Mouse (Mus musculus) G1E (cell line): ENCODE data around the gene Ccnq. TPM values are rescaled to one million over a fixed set of nuclear protein-coding genes. Genes with fewer than 3 reads are reported as not detected.

Experiments
- ATAC-seq: 2 replicates; pipeline ENCODE4 v1.8.0; 2016; ENCODE audit warnings: mild to moderate bottlenecking; ENCODE audit not compliant: insufficient number of reproducible peaks, poor library complexity, low FRiP score, severe bottlenecking; ENCODE audit errors: extremely low read depth
- DNase-seq: peaks from one replicate; pipeline ENCODE4 v3.0.0; 2012; ENCODE audit warnings: low spot score
- H3K27me3 ChIP-seq: 2 replicates; pipeline ENCODE4 v1.6.1; 2012; ENCODE audit warnings: mild to moderate bottlenecking, low read length, inconsistent platforms; ENCODE audit not compliant: insufficient read depth
- H3K36me3 ChIP-seq: replicated peaks from 2 replicates; pipeline ENCODE3; 2012; ENCODE audit warnings: mild to moderate bottlenecking, inconsistent platforms
- H3K4me1 ChIP-seq: 2 replicates; pipeline ENCODE4 v1.6.1; 2012; ENCODE audit warnings: low read depth, low read length, inconsistent platforms, mixed read lengths; ENCODE audit not compliant: insufficient read depth
- H3K4me3 ChIP-seq: 2 replicates; pipeline ENCODE4 v1.5.1; 2012; ENCODE audit warnings: low read depth, mild to moderate bottlenecking, inconsistent platforms, low read length, moderate library complexity, mixed read lengths
- H3K9me3 ChIP-seq: replicated peaks from 2 replicates; pipeline ENCODE4 v1.6.1; 2012; ENCODE audit warnings: inconsistent platforms
- CTCF ChIP-seq: IDR thresholded peaks from 2 replicates; pipeline ENCODE4 v1.5.1; 2012; ENCODE audit warnings: low read depth, low read length, inconsistent platforms, mixed read lengths
- GATA1 ChIP-seq: IDR thresholded peaks from 2 replicates; pipeline ENCODE4 v1.6.1; 2012; ENCODE audit warnings: borderline replicate concordance, low read length, inconsistent platforms, mixed read lengths
- GATA2 ChIP-seq: IDR thresholded peaks from 2 replicates; pipeline ENCODE4 v1.6.1; 2012; ENCODE audit warnings: low read depth, low read length, inconsistent platforms, borderline replicate concordance
- POLR2AphosphoS5 ChIP-seq: IDR thresholded peaks from 2 replicates; pipeline ENCODE4 v1.6.1; 2012; ENCODE audit warnings: low read depth, low read length, inconsistent platforms; ENCODE audit not compliant: insufficient replicate concordance
- TAL1 ChIP-seq: conservative IDR thresholded peaks from 2 replicates; pipeline ENCODE4 v1.6.1; 2012; ENCODE audit warnings: low read depth, low read length, inconsistent platforms, mixed read lengths
- polyA plus RNA-seq: library from polyadenylated mRNA; stranded (reverse); fragments of >175 nt; gene quantifications from 2 replicates; pipeline ENCODE4 v1.2.3, GENCODE M21; 2012
- total RNA-seq, 2 experiments: library from RNA; stranded (forward) in 1 of 2; stranded (reverse) in 1 of 2; fragments of 200-1000 nt in 1 of 2; fragments of >200 nt in 1 of 2; fragmentation: Nextera tagmentation in 1 of 2; gene quantifications; 2 replicates each; pipeline ENCODE4 v1.2.3; 2014 to 2017

Ccnq gene
- total and polyA plus RNA-seq, 3 experiments = 29.9 to 51.4 (median 36.1) TPM

DNA sequence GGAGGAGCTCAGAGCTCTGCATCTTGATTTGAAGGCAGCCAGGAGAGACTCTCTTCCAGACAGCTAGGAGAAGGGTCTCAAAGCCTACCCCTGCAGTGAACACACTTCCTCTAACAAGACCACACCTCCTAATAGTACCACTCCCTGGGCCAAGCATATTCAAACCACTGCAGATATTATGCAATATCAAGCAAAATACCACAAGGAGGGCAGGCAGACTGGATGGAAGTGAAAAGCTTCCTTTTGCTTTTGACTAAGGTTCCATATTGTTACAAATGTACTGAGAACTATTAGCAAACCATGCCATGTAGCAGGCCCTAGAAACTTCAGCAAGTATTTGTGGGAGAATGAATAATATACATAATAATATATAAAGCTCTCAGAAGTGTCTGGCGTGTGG lies 16.4 kb downstream of the Ccnq start:
- DNase-seq (no peak), ATAC-seq (no peak)
- Histone ChIP-seq H3K4me1 (no peaks in the 10 kb centered on the region; the same call in 1 of the 2 replicates), H3K9me3 (no peaks in the 10 kb centered on the region), H3K36me3 (no peaks in the 10 kb centered on the region), H3K4me3 (no peak overlapping the region), H3K27me3 (peaks cover 2% of the 10 kb centered on the region; the same call in 1 of the 2 replicates)
- no peak for TF ChIP-seq GATA1
- no peak for TF ChIP-seq POLR2AphosphoS5
- TF ChIP-seq TAL1 = no peak
- no peak for TF ChIP-seq CTCF
- TF ChIP-seq GATA2 = no peak

DNA sequence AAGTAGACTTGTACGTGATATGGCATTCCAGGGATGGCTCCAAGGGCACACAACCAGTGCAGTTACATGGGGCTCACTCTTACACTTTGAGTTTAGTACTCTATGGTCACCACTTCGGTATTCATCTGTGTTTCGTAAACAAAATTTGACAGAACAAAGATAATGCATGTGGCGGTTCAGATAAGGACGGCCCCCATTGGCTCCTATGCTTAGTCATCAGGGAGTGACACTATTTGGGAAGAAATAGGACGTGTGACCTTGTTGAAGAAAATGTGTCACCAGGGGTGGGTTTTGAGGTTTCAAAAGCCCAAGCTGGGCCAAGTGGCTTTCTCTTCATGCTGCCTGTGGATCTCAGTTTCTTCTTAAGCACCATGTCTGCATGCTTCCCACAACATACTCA lies 18.9 kb downstream of the Ccnq start:
- TF ChIP-seq POLR2AphosphoS5 = no peak
- TF ChIP-seq CTCF = no peak
- no peak for TF ChIP-seq GATA1
- no peak for TF ChIP-seq TAL1
- no peak for TF ChIP-seq GATA2
- Histone ChIP-seq H3K4me3 (no peak overlapping the region), H3K27me3 (no peaks in the 10 kb centered on the region), H3K36me3 (no peaks in the 10 kb centered on the region), H3K9me3 (no peaks in the 10 kb centered on the region), H3K4me1 (no peaks in the 10 kb centered on the region; the same call in 1 of the 2 replicates)
- DNase-seq (no peak), ATAC-seq (no peak)

DNA sequence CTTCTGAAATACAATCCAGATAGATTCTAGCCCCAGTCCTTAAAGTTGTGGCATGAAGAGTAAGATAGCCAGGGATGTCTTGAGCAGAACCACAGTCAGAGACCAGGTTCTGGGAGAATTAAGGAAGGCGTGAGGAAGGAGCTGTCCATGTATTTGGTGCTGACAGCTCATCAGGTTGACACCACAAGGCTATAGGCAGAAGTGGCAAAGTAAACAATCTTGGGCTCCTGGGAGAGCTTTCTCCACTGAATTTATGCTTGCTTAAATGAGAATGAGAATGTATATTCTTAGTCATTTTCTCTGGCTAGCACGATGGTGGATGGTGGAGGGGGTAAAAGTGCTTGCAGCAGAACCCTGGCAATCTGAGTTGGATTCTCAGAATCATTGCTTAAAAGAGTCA lies 20.6 kb downstream of the Ccnq start:
- Histone ChIP-seq H3K27me3 (no peaks in the 10 kb centered on the region), H3K36me3 (no peaks in the 10 kb centered on the region), H3K9me3 (no peaks in the 10 kb centered on the region), H3K4me3 (no peak overlapping the region), H3K4me1 (no peaks in the 10 kb centered on the region; the same call in 1 of the 2 replicates)
- TF ChIP-seq GATA2 (no peak), TAL1 (no peak), GATA1 (no peak), POLR2AphosphoS5 (no peak), CTCF (no peak)
- ATAC-seq (no peak), DNase-seq (no peak)

DNA sequence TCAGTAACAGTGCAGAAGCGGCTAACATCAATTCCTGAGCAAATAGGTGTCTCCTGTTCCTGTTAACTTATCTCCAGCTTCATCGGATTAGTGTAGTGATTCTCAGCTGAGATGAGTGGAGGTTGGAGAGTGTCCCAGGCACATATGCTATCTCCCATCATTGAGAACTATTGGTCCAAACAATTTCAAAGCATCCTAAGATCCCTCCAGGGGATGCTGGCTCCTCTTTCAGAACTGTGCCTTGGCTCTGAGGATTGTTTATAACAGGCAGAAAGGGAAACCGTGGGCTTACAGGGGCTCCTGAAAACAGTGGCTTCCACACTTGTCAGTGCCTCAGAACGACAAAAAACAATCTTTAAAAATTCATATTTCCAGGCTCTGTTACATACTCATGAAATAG lies 23.5 kb downstream of the Ccnq start:
- H3K36me3 ChIP-seq = no peaks in the 10 kb centered on the region
- no peaks in the 10 kb centered on the region; the same call in 1 of the 2 replicates for H3K4me1 ChIP-seq
- no peak for ATAC-seq
- no peak for DNase-seq
- TF ChIP-seq POLR2AphosphoS5 = no peak
- peaks cover 7% of the 10 kb centered on the region for H3K27me3 ChIP-seq
- H3K4me3 ChIP-seq = no peak overlapping the region
- H3K9me3 ChIP-seq = no peaks in the 10 kb centered on the region

DNA sequence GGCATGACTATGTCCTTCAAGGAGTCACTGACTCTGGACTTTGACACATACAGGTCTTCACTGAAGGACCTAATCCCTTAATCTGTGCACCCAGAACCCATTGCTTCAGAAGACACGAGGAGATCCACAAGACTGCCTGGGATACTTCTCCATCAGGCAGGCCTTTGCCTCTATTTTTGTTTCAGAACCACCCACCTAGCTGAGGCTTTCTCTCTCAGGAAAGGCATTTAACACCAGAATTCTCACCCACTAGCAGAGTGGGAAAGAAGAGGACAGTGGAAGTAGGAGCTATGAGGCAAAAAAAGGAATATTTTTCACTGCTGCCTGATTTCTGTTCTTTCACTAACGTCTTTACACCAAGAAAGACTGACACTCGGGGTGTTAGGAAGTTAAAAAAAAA lies 25.2 kb downstream of the Ccnq start:
- H3K36me3 ChIP-seq = no peaks in the 10 kb centered on the region
- H3K9me3 ChIP-seq = no peaks in the 10 kb centered on the region
- no peak for ATAC-seq
- TF ChIP-seq CTCF = no peak
- TF ChIP-seq POLR2AphosphoS5 = no peak
- no peak for TF ChIP-seq GATA1
- no peak for TF ChIP-seq TAL1
- no peak for TF ChIP-seq GATA2
- H3K4me3 ChIP-seq = no peak overlapping the region
- no peaks in the 10 kb centered on the region for H3K4me1 ChIP-seq
- peaks cover 7% of the 10 kb centered on the region for H3K27me3 ChIP-seq
- no peak for DNase-seq

DNA sequence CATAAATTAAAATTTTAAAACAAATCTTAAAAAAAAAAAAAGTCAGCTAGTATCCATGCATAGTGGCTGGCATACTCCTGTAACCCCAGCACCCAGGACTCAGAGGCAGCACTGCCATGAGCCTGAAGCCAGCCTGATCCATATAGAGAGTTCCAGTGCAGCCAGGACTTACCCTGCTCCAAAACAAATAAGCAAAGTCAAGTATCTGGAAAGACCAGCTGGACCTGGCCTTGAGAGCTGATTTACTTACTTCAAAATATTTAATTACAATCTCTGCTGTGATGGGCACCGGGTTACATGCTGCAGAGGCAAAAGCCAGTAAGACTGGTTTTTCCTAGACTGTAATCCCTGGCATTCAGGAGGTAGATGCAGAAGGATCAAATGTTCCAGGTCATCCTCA lies 26.7 kb downstream of the Ccnq start:
- ATAC-seq (no peak), DNase-seq (no peak)
- Histone ChIP-seq H3K27me3 (peaks cover 9% of the 10 kb centered on the region), H3K4me1 (no peaks in the 10 kb centered on the region), H3K9me3 (no peaks in the 10 kb centered on the region), H3K36me3 (no peaks in the 10 kb centered on the region), H3K4me3 (no peak overlapping the region)
- TF ChIP-seq GATA1 = no peak
- TF ChIP-seq GATA2 = no peak
- no peak for TF ChIP-seq CTCF
- no peak for TF ChIP-seq TAL1
- no peak for TF ChIP-seq POLR2AphosphoS5

DNA sequence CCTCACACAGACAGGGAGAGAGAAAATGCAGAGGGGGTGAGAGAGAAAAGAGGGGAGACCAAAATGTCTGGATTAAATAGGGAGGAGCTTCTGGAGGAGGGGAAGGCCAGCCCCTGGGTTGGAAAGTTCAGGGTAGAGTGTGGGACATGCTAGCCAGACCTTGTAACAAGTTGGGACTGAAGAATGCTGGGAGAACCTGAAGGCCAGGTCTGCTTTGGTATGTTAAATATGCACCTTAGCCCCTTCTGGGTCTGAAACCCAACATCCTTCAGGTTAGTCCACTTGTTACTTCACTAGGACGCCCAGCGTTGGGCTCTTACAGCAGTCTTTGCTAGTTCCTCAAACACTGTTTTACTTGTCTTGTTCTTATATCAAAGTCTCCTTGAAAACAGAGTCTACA lies 30.1 kb downstream of the Ccnq start:
- Histone ChIP-seq H3K9me3 (no peaks in the 10 kb centered on the region), H3K27me3 (peaks cover 12% of the 10 kb centered on the region), H3K4me3 (no peak overlapping the region), H3K4me1 (no peaks in the 10 kb centered on the region), H3K36me3 (no peaks in the 10 kb centered on the region)
- no peak for TF ChIP-seq GATA2
- DNase-seq (no peak), ATAC-seq (no peak)
